Mouse (Mus musculus): Measurements from ENCODE around the gene Sike1. TPM values are rescaled to one million over a fixed set of nuclear protein-coding genes. Genes with fewer than 3 reads are reported as not detected.

Gene Sike1
- polyA plus RNA-seq, 1 experiment, result 34.6 TPM

- DNase-seq, result no peak
- H3K36me3 ChIP-seq (ENCODE audit: control insufficient read depth, insufficient read depth, low read length), result no peaks in the 10 kb centered on the region
- peaks cover 2% of the 10 kb centered on the region for H3K4me1 ChIP-seq (replicated peaks; ENCODE audit: control insufficient read depth, insufficient read depth, low read length)
- H3K4me3 ChIP-seq (ENCODE audit: control insufficient read depth, insufficient read depth, low read length), result no peak overlapping the region
- H3K27ac ChIP-seq (ENCODE audit: control insufficient read depth, insufficient read depth, low read length), result no peak overlapping the region
- WGBS, result 83% methylated on average over 8 of the region's 8 CpGs
- TF ChIP-seq CTCF (IDR thresholded peaks at IDR 0.05; ENCODE audit: borderline replicate concordance, control insufficient read depth, extremely low read depth, insufficient read depth, low read length, poor library complexity) (no peak), POLR2A (IDR thresholded peaks at IDR 0.05; ENCODE audit: control insufficient read depth, extremely low read depth, insufficient read depth, low read length, poor library complexity) (no peak)
- H3K27me3 ChIP-seq (ENCODE audit: control insufficient read depth, insufficient read depth, low read length), result no peaks in the 10 kb centered on the region
Observed at GRCm38 (mm10) chr3:102991041-102991440, 4.5 kb upstream of the Sike1 start.

- Histone ChIP-seq H3K27ac (ENCODE audit: control insufficient read depth, insufficient read depth, low read length) (no peak overlapping the region), H3K36me3 (ENCODE audit: control insufficient read depth, insufficient read depth, low read length) (no peaks in the 10 kb centered on the region), H3K4me1 (replicated peaks; ENCODE audit: control insufficient read depth, insufficient read depth, low read length) (peaks cover 2% of the 10 kb centered on the region), H3K27me3 (ENCODE audit: control insufficient read depth, insufficient read depth, low read length) (no peaks in the 10 kb centered on the region), H3K4me3 (ENCODE audit: control insufficient read depth, insufficient read depth, low read length) (no peak overlapping the region)
- 80% methylated on average over 3 of the region's 3 CpGs for WGBS
- no peak for DNase-seq
- TF ChIP-seq POLR2A (IDR thresholded peaks at IDR 0.05; ENCODE audit: control insufficient read depth, extremely low read depth, insufficient read depth, low read length, poor library complexity) (no peak), CTCF (IDR thresholded peaks at IDR 0.05; ENCODE audit: borderline replicate concordance, control insufficient read depth, extremely low read depth, insufficient read depth, low read length, poor library complexity) (no peak)
Observed at GRCm38 (mm10) chr3:102992936-102993335, 2.6 kb upstream of the Sike1 start.

GRCm38 (mm10) chr3:102995233-102995604 lies 289 bp upstream of the Sike1 start:
- 42% methylated on average over 7 of the region's 7 CpGs for WGBS

GRCm38 (mm10) chr3:102997036-102997435 lies 1.5 kb downstream of the Sike1 start:
- H3K27ac ChIP-seq (ENCODE audit: control insufficient read depth, insufficient read depth, low read length), result no peak overlapping the region
- no peaks in the 10 kb centered on the region for H3K27me3 ChIP-seq (ENCODE audit: control insufficient read depth, insufficient read depth, low read length)
- H3K36me3 ChIP-seq (ENCODE audit: control insufficient read depth, insufficient read depth, low read length), result peaks cover 21% of the 10 kb centered on the region
- H3K4me3 ChIP-seq (ENCODE audit: control insufficient read depth, insufficient read depth, low read length), result no peak overlapping the region
- no peak for DNase-seq
- peaks cover 2% of the 10 kb centered on the region for H3K4me1 ChIP-seq (replicated peaks; ENCODE audit: control insufficient read depth, insufficient read depth, low read length)
- WGBS, result 82% methylated on average over 10 of the region's 10 CpGs
- TF ChIP-seq POLR2A (IDR thresholded peaks at IDR 0.05; ENCODE audit: control insufficient read depth, extremely low read depth, insufficient read depth, low read length, poor library complexity) (no peak), CTCF (IDR thresholded peaks at IDR 0.05; ENCODE audit: borderline replicate concordance, control insufficient read depth, extremely low read depth, insufficient read depth, low read length, poor library complexity) (no peak)

More at GRCm38 (mm10) chr3:102995233-102995604, 289 bp upstream of the Sike1 start:
- TF ChIP-seq POLR2A (IDR thresholded peaks at IDR 0.05; ENCODE audit: control insufficient read depth, extremely low read depth, insufficient read depth, low read length, poor library complexity) (no peak), CTCF (IDR thresholded peaks at IDR 0.05; ENCODE audit: borderline replicate concordance, control insufficient read depth, extremely low read depth, insufficient read depth, low read length, poor library complexity) (no peak)
- Histone ChIP-seq H3K4me1 (replicated peaks; ENCODE audit: control insufficient read depth, insufficient read depth, low read length) (peaks cover 2% of the 10 kb centered on the region), H3K27ac (ENCODE audit: control insufficient read depth, insufficient read depth, low read length) (no peak overlapping the region), H3K4me3 (ENCODE audit: control insufficient read depth, insufficient read depth, low read length) (peak overlapping the region; percentile 80), H3K36me3 (ENCODE audit: control insufficient read depth, insufficient read depth, low read length) (peaks cover 11% of the 10 kb centered on the region), H3K27me3 (ENCODE audit: control insufficient read depth, insufficient read depth, low read length) (no peaks in the 10 kb centered on the region)
- DNase-seq, result no peak

GRCm38 (mm10) chr3:102997591-102997990 lies 2.1 kb downstream of the Sike1 start:
- Histone ChIP-seq H3K4me3 (ENCODE audit: control insufficient read depth, insufficient read depth, low read length) (no peak overlapping the region), H3K27me3 (ENCODE audit: control insufficient read depth, insufficient read depth, low read length) (no peaks in the 10 kb centered on the region), H3K36me3 (ENCODE audit: control insufficient read depth, insufficient read depth, low read length) (peaks cover 26% of the 10 kb centered on the region), H3K27ac (ENCODE audit: control insufficient read depth, insufficient read depth, low read length) (no peak overlapping the region), H3K4me1 (replicated peaks; ENCODE audit: control insufficient read depth, insufficient read depth, low read length) (peaks cover 2% of the 10 kb centered on the region)
- 95% methylated on average over 3 of the region's 3 CpGs for WGBS
- DNase-seq, result no peak
- TF ChIP-seq POLR2A (IDR thresholded peaks at IDR 0.05; ENCODE audit: control insufficient read depth, extremely low read depth, insufficient read depth, low read length, poor library complexity) (no peak), CTCF (IDR thresholded peaks at IDR 0.05; ENCODE audit: borderline replicate concordance, control insufficient read depth, extremely low read depth, insufficient read depth, low read length, poor library complexity) (no peak)

- Histone ChIP-seq H3K4me3 (ENCODE audit: control insufficient read depth, insufficient read depth, low read length) (no peak overlapping the region), H3K36me3 (ENCODE audit: control insufficient read depth, insufficient read depth, low read length) (peaks cover 37% of the 10 kb centered on the region), H3K27me3 (ENCODE audit: control insufficient read depth, insufficient read depth, low read length) (no peaks in the 10 kb centered on the region), H3K4me1 (replicated peaks; ENCODE audit: control insufficient read depth, insufficient read depth, low read length) (no peaks in the 10 kb centered on the region; the same call in 1 of the 2 replicates), H3K27ac (ENCODE audit: control insufficient read depth, insufficient read depth, low read length) (no peak overlapping the region)
- 96% methylated on average over 7 of the region's 7 CpGs for WGBS
- TF ChIP-seq CTCF (IDR thresholded peaks at IDR 0.05; ENCODE audit: borderline replicate concordance, control insufficient read depth, extremely low read depth, insufficient read depth, low read length, poor library complexity) (no peak), POLR2A (IDR thresholded peaks at IDR 0.05; ENCODE audit: control insufficient read depth, extremely low read depth, insufficient read depth, low read length, poor library complexity) (no peak)
- DNase-seq, result no peak
Observed at GRCm38 (mm10) chr3:103001595-103001994, 6.1 kb downstream of the Sike1 start.

GRCm38 (mm10) chr3:103017350-103017749 lies 21.8 kb downstream of the Sike1 start:
- no peaks in the 10 kb centered on the region for H3K36me3 ChIP-seq (ENCODE audit: control insufficient read depth, insufficient read depth, low read length)
- H3K4me3 ChIP-seq (ENCODE audit: control insufficient read depth, insufficient read depth, low read length), result no peak overlapping the region
- 47% methylated on average over 2 of the region's 2 CpGs for WGBS
- DNase-seq, result no peak
- H3K27me3 ChIP-seq (ENCODE audit: control insufficient read depth, insufficient read depth, low read length), result no peaks in the 10 kb centered on the region
- no peak overlapping the region for H3K27ac ChIP-seq (ENCODE audit: control insufficient read depth, insufficient read depth, low read length)
- TF ChIP-seq POLR2A (IDR thresholded peaks at IDR 0.05; ENCODE audit: control insufficient read depth, extremely low read depth, insufficient read depth, low read length, poor library complexity), result no peak
- TF ChIP-seq CTCF (IDR thresholded peaks at IDR 0.05; ENCODE audit: borderline replicate concordance, control insufficient read depth, extremely low read depth, insufficient read depth, low read length, poor library complexity), result no peak
- H3K4me1 ChIP-seq (replicated peaks; ENCODE audit: control insufficient read depth, insufficient read depth, low read length), result peaks cover 5% of the 10 kb centered on the region; the same call in 1 of the 2 replicates

Measured in thymus, adult 2 months (tissue).